Mouse (Mus musculus) midbrain, embryonic 16.5 days (tissue): ENCODE data around the gene Tmem206. TPM values are rescaled to one million over a fixed set of nuclear protein-coding genes. Genes with fewer than 3 reads are reported as not detected.

Source experiments
- ATAC-seq: fragments of 200-750 bp; cut with Nextera tagmentation; 2 replicates; pipeline ENCODE4 v1.8.0; 2017; ENCODE audit warnings: moderate TSS enrichment
- H3K27ac ChIP-seq: fragments of 300-500 bp; sonication (generic); 2 replicates; pipeline ENCODE4 v1.5.1; 2014; ENCODE audit warnings: mild to moderate bottlenecking, low read length, mixed read lengths
- H3K27me3 ChIP-seq: fragments of 300-500 bp; sonication (generic); 2 replicates; pipeline ENCODE4 v1.6.1; 2014; ENCODE audit warnings: low read depth, low read length, mixed read lengths; ENCODE audit not compliant: control insufficient read depth, insufficient read depth
- H3K36me3 ChIP-seq: fragments of 300-500 bp; sonication (generic); 2 replicates; pipeline ENCODE4 v1.6.1; 2014; ENCODE audit warnings: mild to moderate bottlenecking, low read length, moderate library complexity, mixed read lengths; ENCODE audit not compliant: control insufficient read depth, insufficient read depth
- H3K4me1 ChIP-seq: fragments of 300-500 bp; sonication (generic); 2 replicates; pipeline ENCODE4 v1.6.1; 2014; ENCODE audit warnings: mild to moderate bottlenecking, low read length, mixed read lengths; ENCODE audit not compliant: control insufficient read depth, insufficient read depth
- H3K4me2 ChIP-seq: fragments of 300-500 bp; sonication (generic); 2 replicates; pipeline ENCODE4 v1.6.1; 2014; ENCODE audit warnings: mild to moderate bottlenecking, low read length, mixed read lengths
- H3K4me3 ChIP-seq: fragments of 300-500 bp; sonication (generic); 2 replicates; pipeline ENCODE4 v1.5.1; 2014; ENCODE audit warnings: low read depth, mild to moderate bottlenecking, low read length, moderate library complexity, mixed read lengths
- H3K9ac ChIP-seq: fragments of 300-500 bp; sonication (generic); 2 replicates; pipeline ENCODE4 v1.6.1; 2014; ENCODE audit warnings: low read depth, low read length, mixed read lengths
- H3K9me3 ChIP-seq: fragments of 300-500 bp; sonication (generic); replicated peaks from 2 replicates; pipeline ENCODE4 v1.6.1; 2014; ENCODE audit warnings: mild to moderate bottlenecking, low read length, mixed read lengths; ENCODE audit not compliant: control insufficient read depth, poor library complexity, severe bottlenecking
- WGBS: fragments of 180-500 bp; shearing (Covaris S2); extraction: QIAGEN DNeasy Blood & Tissue Kit; methylation state at CpG from one replicate; pipeline ENCODE4 v1.1.7; 2014; 5-methylcytosine and 5-hydroxymethylcytosine counted together
- polyA plus RNA-seq: library from polyadenylated mRNA; unstranded; fragments of >200 nt; fragmentation: Nextera tagmentation; extraction: Ambion mirVana; gene quantifications from 2 replicates; pipeline ENCODE4 v1.2.1, GENCODE M21; 2015

Tmem206 gene
- polyA plus RNA-seq, 1 experiment from 2014 or later: 41.0 TPM

GRCm38 (mm10) chr1:191353836-191354235 is 28.1 kb downstream of the Tmem206 start:
- H3K4me2 ChIP-seq: no peak overlapping the region
- ATAC-seq: no peak
- peaks cover 27% of the 10 kb centered on the region for H3K36me3 ChIP-seq

GRCm38 (mm10) chr1:191356936-191357335 is 31.2 kb downstream of the Tmem206 start:
- Histone ChIP-seq H3K4me3 (no peak overlapping the region), H3K4me2 (no peak overlapping the region), H3K9me3 (no peaks in the 10 kb centered on the region), H3K4me1 (no peaks in the 10 kb centered on the region), H3K27ac (no peak overlapping the region), H3K9ac (no peak overlapping the region), H3K27me3 (no peaks in the 10 kb centered on the region), H3K36me3 (peaks cover 13% of the 10 kb centered on the region)
- WGBS: 81% methylated on average over 1 of the region's 1 CpGs
- no peak for ATAC-seq

More at GRCm38 (mm10) chr1:191353836-191354235, 28.1 kb downstream of the Tmem206 start:
- H3K9ac ChIP-seq: no peak overlapping the region
- H3K9me3 ChIP-seq: no peaks in the 10 kb centered on the region
- WGBS: 66% methylated on average over 4 of the region's 4 CpGs
- no peaks in the 10 kb centered on the region for H3K27me3 ChIP-seq
- no peaks in the 10 kb centered on the region for H3K4me1 ChIP-seq
- H3K4me3 ChIP-seq: no peak overlapping the region
- no peak overlapping the region for H3K27ac ChIP-seq

GRCm38 (mm10) chr1:191359478-191359877 is 33.8 kb downstream of the Tmem206 start:
- Histone ChIP-seq H3K36me3 (peaks cover 7% of the 10 kb centered on the region; the same call in 1 of the 2 replicates), H3K27ac (no peak overlapping the region), H3K27me3 (no peaks in the 10 kb centered on the region), H3K4me2 (no peak overlapping the region), H3K4me3 (no peak overlapping the region), H3K9ac (no peak overlapping the region), H3K4me1 (no peaks in the 10 kb centered on the region), H3K9me3 (no peaks in the 10 kb centered on the region)
- ATAC-seq: no peak
- 90% methylated on average over 7 of the region's 7 CpGs for WGBS

- WGBS: 94% methylated on average over 6 of the region's 6 CpGs
- H3K4me3 ChIP-seq: no peak overlapping the region
- no peaks in the 10 kb centered on the region for H3K36me3 ChIP-seq
- H3K9ac ChIP-seq: no peak overlapping the region
- no peak for ATAC-seq
- H3K27ac ChIP-seq: no peak overlapping the region
- H3K27me3 ChIP-seq: no peaks in the 10 kb centered on the region
- no peaks in the 10 kb centered on the region for H3K9me3 ChIP-seq
- H3K4me1 ChIP-seq: no peaks in the 10 kb centered on the region
- no peak overlapping the region for H3K4me2 ChIP-seq
Observed at GRCm38 (mm10) chr1:191362412-191362811, 36.7 kb downstream of the Tmem206 start.

GRCm38 (mm10) chr1:191364477-191364876 is 38.8 kb downstream of the Tmem206 start:
- Histone ChIP-seq H3K9ac (no peak overlapping the region), H3K9me3 (no peaks in the 10 kb centered on the region)

GRCm38 (mm10) chr1:191368193-191368592 is 42.5 kb downstream of the Tmem206 start:
- WGBS: 94% methylated on average over 4 of the region's 4 CpGs
- ATAC-seq: no peak
- H3K4me1 ChIP-seq: no peaks in the 10 kb centered on the region
- no peak overlapping the region for H3K9ac ChIP-seq
- no peak overlapping the region for H3K27ac ChIP-seq
- no peaks in the 10 kb centered on the region for H3K9me3 ChIP-seq
- no peaks in the 10 kb centered on the region for H3K27me3 ChIP-seq
- H3K4me3 ChIP-seq: no peak overlapping the region
- H3K4me2 ChIP-seq: no peak overlapping the region
- no peaks in the 10 kb centered on the region for H3K36me3 ChIP-seq

More at GRCm38 (mm10) chr1:191364477-191364876, 38.8 kb downstream of the Tmem206 start:
- no peak for ATAC-seq
- no peak overlapping the region for H3K4me3 ChIP-seq
- no peaks in the 10 kb centered on the region for H3K36me3 ChIP-seq
- H3K27ac ChIP-seq: no peak overlapping the region
- H3K27me3 ChIP-seq: no peaks in the 10 kb centered on the region
- H3K4me2 ChIP-seq: no peak overlapping the region
- 78% methylated on average over 4 of the region's 4 CpGs for WGBS
- no peaks in the 10 kb centered on the region for H3K4me1 ChIP-seq

GRCm38 (mm10) chr1:191369140-191369539 is 43.4 kb downstream of the Tmem206 start:
- Histone ChIP-seq H3K36me3 (no peaks in the 10 kb centered on the region), H3K9me3 (no peaks in the 10 kb centered on the region), H3K27me3 (no peaks in the 10 kb centered on the region), H3K9ac (no peak overlapping the region), H3K4me2 (no peak overlapping the region), H3K4me3 (no peak overlapping the region), H3K27ac (no peak overlapping the region), H3K4me1 (no peaks in the 10 kb centered on the region)
- no peak for ATAC-seq

- Histone ChIP-seq H3K27ac (no peak overlapping the region), H3K4me3 (no peak overlapping the region), H3K9ac (no peak overlapping the region), H3K9me3 (no peaks in the 10 kb centered on the region), H3K36me3 (no peaks in the 10 kb centered on the region), H3K27me3 (no peaks in the 10 kb centered on the region), H3K4me2 (no peak overlapping the region), H3K4me1 (no peaks in the 10 kb centered on the region)
- ATAC-seq: no peak
- WGBS: 95% methylated on average over 10 of the region's 10 CpGs
Observed at GRCm38 (mm10) chr1:191374993-191375643, 49.4 kb downstream of the Tmem206 start.

- no peak overlapping the region for H3K9ac ChIP-seq
- no peak overlapping the region for H3K4me3 ChIP-seq
- ATAC-seq: no peak
- no peaks in the 10 kb centered on the region for H3K4me1 ChIP-seq
- H3K36me3 ChIP-seq: no peaks in the 10 kb centered on the region
- H3K27me3 ChIP-seq: no peaks in the 10 kb centered on the region
- no peak overlapping the region for H3K4me2 ChIP-seq
- no peaks in the 10 kb centered on the region for H3K9me3 ChIP-seq
- no peak overlapping the region for H3K27ac ChIP-seq
- WGBS: 94% methylated on average over 5 of the region's 5 CpGs
Observed at GRCm38 (mm10) chr1:191375644-191375998, 49.9 kb downstream of the Tmem206 start.
